Mouse (Mus musculus) erythroblast, embryonic 14.5 days (primary cell): Measurements from ENCODE around the gene Rpl35.

Experiments
- GATA1 ChIP-seq: IDR thresholded peaks from 2 replicates; pipeline ENCODE4 v1.6.1; 2012; ENCODE audit warnings: low read length, inconsistent platforms, mixed read lengths
- TAL1 ChIP-seq: IDR thresholded peaks from 3 replicates; pipeline ENCODE4 v1.6.1; 2012; ENCODE audit warnings: low read length, inconsistent platforms, mixed read lengths

DNA sequence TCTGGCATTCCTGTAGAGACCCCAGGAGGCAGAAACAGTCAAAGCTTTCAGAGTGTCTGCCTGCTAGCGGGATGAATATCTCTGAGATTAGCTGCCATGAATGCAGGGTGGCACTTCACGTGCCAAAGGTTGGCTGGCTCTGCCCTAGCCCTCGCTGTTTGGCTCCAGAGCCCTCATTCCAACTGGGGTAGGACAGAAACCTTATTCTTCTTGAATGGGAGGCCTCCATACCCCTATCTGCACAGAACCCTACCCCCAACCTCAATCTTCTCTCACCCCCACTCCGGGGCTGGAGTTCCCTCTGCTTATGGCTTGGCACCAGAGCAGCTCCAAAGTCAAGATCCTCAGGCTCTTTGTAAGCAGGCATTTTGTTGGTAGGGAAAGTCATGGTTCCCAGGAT is 27.6 kb downstream of the Rpl35 start:
- TF ChIP-seq GATA1 (no peak), TAL1 (no peak)
